Mouse (Mus musculus): ENCODE measurements at regions not wholly inside any gene's neighbourhood (a gene's known extent, or its start where the extent isn't known, plus 50 kb on each side); places are given as distances from the start of the nearest gene placed in this dataset.

GRCm38 (mm10) chr3:38397615-38397956 is 87.1 kb downstream of the Ankrd50 start:
- no peak for DNase-seq

GRCm38 (mm10) chr3:38396760-38397614 is 87.7 kb downstream of the Ankrd50 start:
- no peak for DNase-seq

- DNase-seq: no peak
Measured at GRCm38 (mm10) chr3:38394308-38394707, 90.3 kb downstream of the Ankrd50 start.

GRCm38 (mm10) chr3:38389647-38390046 is 95.0 kb downstream of the Ankrd50 start:
- DNase-seq: no peak

- no peak for DNase-seq
Measured at GRCm38 (mm10) chr3:38388961-38389360, 95.7 kb downstream of the Ankrd50 start.

GRCm38 (mm10) chr3:38382743-38383142 is 101.9 kb downstream of the Ankrd50 start:
- no peak for DNase-seq

GRCm38 (mm10) chr3:38381623-38382022 is 103.0 kb downstream of the Ankrd50 start:
- DNase-seq: no peak

- DNase-seq: no peak
Measured at GRCm38 (mm10) chr3:38373690-38374089, 111.0 kb downstream of the Ankrd50 start.

GRCm38 (mm10) chr3:38371702-38372101 is 112.9 kb downstream of the Ankrd50 start:
- DNase-seq: no peak

- DNase-seq: no peak
Measured at GRCm38 (mm10) chr3:38363888-38364287, 120.8 kb downstream of the Ankrd50 start.

- no peak for DNase-seq
Measured at GRCm38 (mm10) chr3:38361411-38361810, 123.2 kb downstream of the Ankrd50 start.

- no peak for DNase-seq
Measured at GRCm38 (mm10) chr3:38360974-38361373, 123.7 kb downstream of the Ankrd50 start.

- peak; percentile 33 for DNase-seq
Measured at GRCm38 (mm10) chr3:38360421-38360921, 124.2 kb downstream of the Ankrd50 start.

GRCm38 (mm10) chr3:38357905-38358491 is 126.6 kb downstream of the Ankrd50 start:
- DNase-seq: peak; percentile 11

- no peak for DNase-seq
Measured at GRCm38 (mm10) chr3:38344283-38344682, 140.4 kb downstream of the Ankrd50 start.

GRCm38 (mm10) chr3:38341666-38342065 is 143.0 kb downstream of the Ankrd50 start:
- DNase-seq: no peak

- no peak for DNase-seq
Measured at GRCm38 (mm10) chr3:38333321-38333910, 151.2 kb downstream of the Ankrd50 start.

GRCm38 (mm10) chr3:38331169-38331568 is 153.5 kb downstream of the Ankrd50 start:
- no peak for DNase-seq

- no peak for DNase-seq
Measured at GRCm38 (mm10) chr3:38327286-38327685, 157.4 kb downstream of the Ankrd50 start.

GRCm38 (mm10) chr3:38326211-38326610 is 158.4 kb downstream of the Ankrd50 start:
- no peak for DNase-seq

- DNase-seq: no peak
Measured at GRCm38 (mm10) chr3:38324663-38325062, 160.0 kb downstream of the Ankrd50 start.

GRCm38 (mm10) chr3:38322426-38322825 is 162.2 kb downstream of the Ankrd50 start:
- peak; percentile 75 for DNase-seq

- DNase-seq: no peak
Measured at GRCm38 (mm10) chr3:38321620-38322019, 163.0 kb downstream of the Ankrd50 start.

GRCm38 (mm10) chr3:38320998-38321397 is 163.6 kb downstream of the Ankrd50 start:
- no peak for DNase-seq
